Comparison of ENCODE assay signal across 1 mouse cellular context in genomic region chr8:70302358-70302890, GRCm38 (mm10).
A peak's percentile ranks its signal among the peaks of the same experiment; 100 is the strongest.
TF ChIP-seq lines count a peak whose summit lies in the region.

Gene Ddx49, minus strand, starts transcription at chr8:70302489.
Gene Cope, plus strand, starts transcription at chr8:70302518.

TF ChIP-seq in CH12.LX, 34 proteins besides CTCF, POLR2A, EP300 and RAD21 (continued from another document):
- no peak for TF ChIP-seq UBTF (IDR thresholded peaks at IDR 0.05; ENCODE audit: low read depth, low read length)
- TF ChIP-seq IRF4 (IDR thresholded peaks at IDR 0.05; ENCODE audit: low read depth, low read length) = no peak
- TF ChIP-seq KAT2A (IDR thresholded peaks at IDR 0.05; ENCODE audit: insufficient replicate concordance, low read length) = peak; percentile 78; the same call in 1 of the 2 replicates
- peak; percentile 88 for TF ChIP-seq ELF1 (IDR thresholded peaks at IDR 0.05; ENCODE audit: low read depth, low read length)
- TF ChIP-seq GABPA (IDR thresholded peaks at IDR 0.05; ENCODE audit: insufficient replicate concordance, low read depth, low read length) = peak; percentile 80
- TF ChIP-seq TCF12 (IDR thresholded peaks at IDR 0.05; ENCODE audit: low read depth, low read length) = peak; percentile 78
- TF ChIP-seq MAZ (IDR thresholded peaks at IDR 0.05; ENCODE audit: low read depth, low read length) = peak; percentile 10; the same call in 1 of the 2 replicates
- TF ChIP-seq ETS1 (conservative IDR thresholded peaks at IDR 0.05; ENCODE audit: low read depth, low read length) = no peak
- peak; percentile 68 for TF ChIP-seq TBP (conservative IDR thresholded peaks at IDR 0.05; ENCODE audit: low read depth, low read length)
- peak; percentile 98 for TF ChIP-seq MXI1 (IDR thresholded peaks at IDR 0.05; ENCODE audit: low read depth, low read length)
TF ChIP-seq in CH12.LX: peak in this region for 15.
